Mouse (Mus musculus) MEL (cell line): ENCODE measurements around the gene Aym1. TPM values are rescaled to one million over a fixed set of nuclear protein-coding genes. Genes with fewer than 3 reads are reported as not detected.

Experiments used
- DNase-seq: peaks from one replicate; pipeline ENCODE4 v3.0.0; 2011; ENCODE audit warnings: low read depth, low spot score
- H3K27ac ChIP-seq: 2 replicates; pipeline ENCODE4 v1.5.1; 2012; ENCODE audit warnings: low read depth, mild to moderate bottlenecking, control low read depth, low read length, moderate library complexity; ENCODE audit not compliant: control insufficient read depth
- H3K27me3 ChIP-seq, 2 experiments: fragments of 150-350 bp in 1 of 2; sonication (generic) in 1 of 2; 2 replicates each; pipeline ENCODE4 v1.6.1; 2012; ENCODE audit warnings: low read length in 2 of 2, mild to moderate bottlenecking in 2 of 2, improper control_type of control experiment in 1 of 2, moderate library complexity in 1 of 2; ENCODE audit not compliant: insufficient read depth in 2 of 2, control insufficient read depth in 1 of 2
- H3K36me3 ChIP-seq, 2 experiments: 2 replicates each; pipeline ENCODE4 v1.6.1; 2012 to 2014; ENCODE audit warnings: low read length in 2 of 2, improper control_type of control experiment in 1 of 2, inconsistent platforms in 1 of 2, mild to moderate bottlenecking in 1 of 2; ENCODE audit not compliant: insufficient read depth in 2 of 2, control insufficient read depth in 1 of 2
- H3K4me1 ChIP-seq, 2 experiments: fragments of 150-350 bp in 1 of 2; sonication (generic) in 1 of 2; 2 replicates each; pipeline ENCODE4 v1.6.1; 2012; ENCODE audit warnings: low read length in 2 of 2, improper control_type of control experiment in 1 of 2, mild to moderate bottlenecking in 1 of 2; ENCODE audit not compliant: insufficient read depth in 2 of 2, control insufficient read depth in 1 of 2
- H3K4me3 ChIP-seq, 2 experiments: fragments of 150-350 bp in 1 of 2; sonication (generic) in 1 of 2; 2 replicates each; pipeline ENCODE4 v1.5.1; 2012; ENCODE audit warnings: low read depth in 2 of 2, low read length in 2 of 2, mild to moderate bottlenecking in 2 of 2, moderate library complexity in 2 of 2, control low read depth in 1 of 2, improper control_type of control experiment in 1 of 2; ENCODE audit not compliant: control insufficient read depth in 1 of 2, insufficient read depth in 1 of 2
- H3K79me2 ChIP-seq: 2 replicates; pipeline ENCODE4 v1.6.1; 2012; ENCODE audit warnings: mild to moderate bottlenecking, low read length, moderate library complexity; ENCODE audit not compliant: control insufficient read depth, poor library complexity, insufficient read depth
- H3K9ac ChIP-seq: 2 replicates; pipeline ENCODE4 v1.6.1; 2012; ENCODE audit warnings: low read depth, mild to moderate bottlenecking, control low read depth, low read length, moderate library complexity; ENCODE audit not compliant: control insufficient read depth, poor library complexity, severe bottlenecking
- H3K9me3 ChIP-seq: fragments of 150-350 bp; sonication (generic); replicated peaks from 2 replicates; pipeline ENCODE4 v1.6.1; 2012; ENCODE audit warnings: mild to moderate bottlenecking, low read length, improper control_type of control experiment, moderate library complexity; ENCODE audit not compliant: insufficient read depth
- BHLHE40 ChIP-seq: IDR thresholded peaks from 2 replicates; pipeline ENCODE4 v1.6.1; 2012; ENCODE audit warnings: low read depth, mild to moderate bottlenecking, inconsistent platforms, low read length, improper control_type of control experiment, borderline replicate concordance
- CTCF ChIP-seq, 3 experiments: IDR thresholded peaks in 2 of 3; conservative IDR thresholded peaks in 1 of 3; 2 replicates each; pipeline ENCODE4 v1.5.1; 2011 to 2012; ENCODE audit warnings: low read length in 3 of 3, low read depth in 2 of 3, mild to moderate bottlenecking in 2 of 3, improper control_type of control experiment in 1 of 3, inconsistent platforms in 1 of 3, mixed read lengths in 1 of 3, moderate library complexity in 1 of 3; ENCODE audit not compliant: control insufficient read depth in 1 of 3, insufficient read depth in 1 of 3, poor library complexity in 1 of 3, severe bottlenecking in 1 of 3
- E2F4 ChIP-seq: IDR thresholded peaks from 2 replicates; pipeline ENCODE4 v1.6.1; 2011; ENCODE audit warnings: low read depth, low read length, improper control_type of control experiment, borderline replicate concordance
- EP300 ChIP-seq, 2 experiments: IDR thresholded peaks; 2 replicates each; pipeline ENCODE4 v1.6.1; 2011; ENCODE audit warnings: improper control_type of control experiment in 2 of 2, low read length in 2 of 2, low read depth in 1 of 2, mild to moderate bottlenecking in 1 of 2
- ETS1 ChIP-seq: IDR thresholded peaks from 2 replicates; pipeline ENCODE4 v1.6.1; 2012; ENCODE audit warnings: low read depth, mild to moderate bottlenecking, inconsistent platforms, low read length, improper control_type of control experiment, moderate library complexity
- GABPA ChIP-seq: IDR thresholded peaks from 2 replicates; pipeline ENCODE4 v1.6.1; 2012; ENCODE audit warnings: low read depth, mild to moderate bottlenecking, inconsistent platforms, low read length, improper control_type of control experiment, moderate library complexity
- GATA1 ChIP-seq: IDR thresholded peaks from 2 replicates; pipeline ENCODE4 v1.6.1; 2011; ENCODE audit warnings: low read depth, low read length, improper control_type of control experiment
- JUND ChIP-seq: IDR thresholded peaks from 2 replicates; pipeline ENCODE4 v1.6.1; 2011; ENCODE audit warnings: low read depth, mild to moderate bottlenecking, improper control_type of control experiment, low read length
- KAT2A ChIP-seq: conservative IDR thresholded peaks from 2 replicates; pipeline ENCODE4 v1.6.1; 2012; ENCODE audit warnings: low read depth, low read length, improper control_type of control experiment, inconsistent platforms
- MAFK ChIP-seq: IDR thresholded peaks from 2 replicates; pipeline ENCODE4 v1.6.1; 2011; ENCODE audit warnings: low read depth, mild to moderate bottlenecking, low read length, improper control_type of control experiment, borderline replicate concordance
- MAX ChIP-seq: IDR thresholded peaks from 2 replicates; pipeline ENCODE4 v1.6.1; 2011; ENCODE audit warnings: low read length, improper control_type of control experiment
- MAZ ChIP-seq: IDR thresholded peaks from 2 replicates; pipeline ENCODE4 v1.6.1; 2012; ENCODE audit warnings: low read depth, mild to moderate bottlenecking, inconsistent platforms, low read length, improper control_type of control experiment
- MEF2A ChIP-seq: IDR thresholded peaks from 2 replicates; pipeline ENCODE4 v1.6.1; 2014; ENCODE audit warnings: low read depth, mild to moderate bottlenecking, inconsistent platforms, low read length, improper control_type of control experiment; ENCODE audit not compliant: poor library complexity, insufficient replicate concordance, severe bottlenecking; ENCODE audit errors: extremely low read depth
- MYB ChIP-seq: IDR thresholded peaks from 2 replicates; pipeline ENCODE4 v1.6.1; 2011; ENCODE audit warnings: mild to moderate bottlenecking, low read depth, low read length, improper control_type of control experiment
- MYC ChIP-seq: IDR thresholded peaks from 2 replicates; pipeline ENCODE4 v1.6.1; 2011; ENCODE audit warnings: low read depth, mild to moderate bottlenecking, low read length, improper control_type of control experiment, moderate library complexity
- NRF1 ChIP-seq: IDR thresholded peaks from 2 replicates; pipeline ENCODE4 v1.6.1; 2014; ENCODE audit warnings: low read depth, mild to moderate bottlenecking, inconsistent platforms, low read length, improper control_type of control experiment, moderate library complexity; ENCODE audit not compliant: poor library complexity, insufficient read depth, severe bottlenecking
- POLR2AphosphoS5 ChIP-seq: IDR thresholded peaks from 2 replicates; pipeline ENCODE4 v1.6.1; 2012; ENCODE audit warnings: low read depth, borderline replicate concordance, mild to moderate bottlenecking, inconsistent platforms, low read length, moderate library complexity, mixed read lengths
- RAD21 ChIP-seq: IDR thresholded peaks from 2 replicates; pipeline ENCODE4 v1.6.1; 2011; ENCODE audit warnings: mild to moderate bottlenecking, low read depth, low read length, improper control_type of control experiment
- SIN3A ChIP-seq: IDR thresholded peaks from 2 replicates; pipeline ENCODE4 v1.6.1; 2012; ENCODE audit warnings: low read length, improper control_type of control experiment, inconsistent platforms
- SMC3 ChIP-seq: IDR thresholded peaks from 2 replicates; pipeline ENCODE4 v1.6.1; 2011; ENCODE audit warnings: low read depth, low read length, improper control_type of control experiment
- UBTF ChIP-seq: IDR thresholded peaks from 2 replicates; pipeline ENCODE4 v1.6.1; 2012; ENCODE audit warnings: low read depth, mild to moderate bottlenecking, inconsistent platforms, low read length, improper control_type of control experiment, moderate library complexity, borderline replicate concordance; ENCODE audit not compliant: insufficient read depth
- USF1 ChIP-seq: IDR thresholded peaks from 2 replicates; pipeline ENCODE4 v1.6.1; 2014; ENCODE audit warnings: low read depth, mild to moderate bottlenecking, inconsistent platforms, low read length, improper control_type of control experiment, moderate library complexity
- USF2 ChIP-seq, 2 experiments: IDR thresholded peaks; 2 replicates each; pipeline ENCODE4 v1.6.1; 2011 to 2012; ENCODE audit warnings: improper control_type of control experiment in 2 of 2, low read length in 2 of 2, borderline replicate concordance in 1 of 2, inconsistent platforms in 1 of 2, low read depth in 1 of 2, mild to moderate bottlenecking in 1 of 2; ENCODE audit not compliant: insufficient read depth in 1 of 2
- ZKSCAN1 ChIP-seq: IDR thresholded peaks from 2 replicates; pipeline ENCODE4 v1.6.1; 2012; ENCODE audit warnings: low read depth, mild to moderate bottlenecking, inconsistent platforms, low read length, improper control_type of control experiment, moderate library complexity
- ZNF384 ChIP-seq: IDR thresholded peaks from 2 replicates; pipeline ENCODE4 v1.6.1; 2012; ENCODE audit warnings: low read depth, mild to moderate bottlenecking, inconsistent platforms, low read length, improper control_type of control experiment
- polyA plus RNA-seq, 2 experiments: library from polyadenylated mRNA; stranded (reverse) in 1 of 2; unstranded in 1 of 2; fragments of >175 nt in 1 of 2; fragments of >200 nt in 1 of 2; gene quantifications; 2 replicates each; pipeline versions ENCODE4 v1.2.1 to v1.2.4; 2012; ENCODE audit warnings: low replicate concordance in 2 of 2, low read depth in 1 of 2; ENCODE audit not compliant: insufficient read length in 2 of 2, insufficient read depth in 1 of 2, missing spikeins in 1 of 2
- total RNA-seq: library from RNA; depleted of rRNA; stranded (reverse); fragments of 300-350 nt; gene quantifications from 2 replicates; pipeline ENCODE4 v1.2.3, GENCODE M21; 2012

Gene Aym1
- total and polyA plus RNA-seq, 3 experiments, result not detected

- Histone ChIP-seq H3K27me3 (no peaks in the 10 kb centered on the region), H3K9me3 (no peaks in the 10 kb centered on the region), H3K27ac (no peak overlapping the region), H3K4me3 (no peak overlapping the region), H3K36me3 (no peaks in the 10 kb centered on the region), H3K9ac (no peak overlapping the region), H3K79me2 (no peaks in the 10 kb centered on the region), H3K4me1 (no peaks in the 10 kb centered on the region)
- no peak for DNase-seq
- TF ChIP-seq ZKSCAN1 (no peak), MAZ (no peak), NRF1 (no peak), KAT2A (no peak), POLR2AphosphoS5 (no peak), EP300 (IDR thresholded peaks at IDR 0.05; ENCODE audit: low read depth in 1 of 2, low read length in 2 of 2) (no peak), CTCF (IDR thresholded peaks at IDR 0.05 in 2 of 3, conservative IDR thresholded peaks at IDR 0.05 in 1 of 3; ENCODE audit: control insufficient read depth in 1 of 3, insufficient read depth in 1 of 3, low read depth in 2 of 3, low read length in 3 of 3, poor library complexity in 1 of 3, severe bottlenecking in 1 of 3) (no peak), SIN3A (no peak), GATA1 (no peak), MAFK (no peak), MYB (no peak), UBTF (no peak), BHLHE40 (no peak), RAD21 (no peak), ETS1 (no peak), USF1 (no peak), GABPA (no peak)
Observed at GRCm38 (mm10) chr5:113369262-113369868, 12.3 kb downstream of the Aym1 start.

GRCm38 (mm10) chr5:113372449-113372848, 15.4 kb downstream of the Aym1 start:
- no peak for TF ChIP-seq MAX
- TF ChIP-seq EP300 (IDR thresholded peaks at IDR 0.05; ENCODE audit: low read depth in 1 of 2, low read length in 2 of 2), result no peak
- TF ChIP-seq BHLHE40, result no peak
- no peak for TF ChIP-seq USF2 (IDR thresholded peaks at IDR 0.05; ENCODE audit: borderline replicate concordance in 1 of 2, insufficient read depth in 1 of 2, low read depth in 1 of 2, low read length in 2 of 2)
- no peak for TF ChIP-seq CTCF (IDR thresholded peaks at IDR 0.05 in 2 of 3, conservative IDR thresholded peaks at IDR 0.05 in 1 of 3; ENCODE audit: control insufficient read depth in 1 of 3, insufficient read depth in 1 of 3, low read depth in 2 of 3, low read length in 3 of 3, poor library complexity in 1 of 3, severe bottlenecking in 1 of 3)
- TF ChIP-seq SMC3, result no peak
- no peak for TF ChIP-seq MYC
- no peak for TF ChIP-seq E2F4
- TF ChIP-seq JUND, result no peak
- TF ChIP-seq RAD21, result no peak
- TF ChIP-seq MEF2A, result no peak
- no peak for TF ChIP-seq ZNF384
- H3K27ac ChIP-seq, result no peak overlapping the region
- H3K36me3 ChIP-seq, result no peaks in the 10 kb centered on the region
- DNase-seq, result no peak
- no peaks in the 10 kb centered on the region for H3K79me2 ChIP-seq
- no peaks in the 10 kb centered on the region for H3K27me3 ChIP-seq
- H3K9ac ChIP-seq, result no peak overlapping the region
- no peaks in the 10 kb centered on the region for H3K4me1 ChIP-seq
- H3K4me3 ChIP-seq, result no peak overlapping the region
- no peaks in the 10 kb centered on the region for H3K9me3 ChIP-seq
